Comparison of ENCODE assay signal across 15 mouse cellular contexts in the genomic region with DNA sequence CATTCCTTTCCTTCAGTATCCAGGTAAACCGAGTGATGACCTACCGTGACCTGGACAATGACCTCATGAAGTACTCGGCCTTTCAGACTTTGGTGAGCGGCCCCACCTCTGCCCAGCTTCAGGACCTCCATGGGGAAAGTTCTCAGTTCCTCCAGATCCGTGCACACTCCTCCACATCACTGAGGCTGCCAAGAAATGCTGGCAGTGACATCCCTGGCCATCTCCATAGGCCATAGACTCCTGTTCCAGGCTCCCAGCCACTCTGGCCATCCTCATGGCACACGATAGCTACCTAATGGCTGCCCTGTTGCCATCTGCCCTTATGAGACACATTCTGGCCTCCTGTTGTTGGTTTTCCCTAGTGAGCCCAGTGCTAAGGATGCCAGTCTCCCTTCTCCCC.
"Had no signal": no experiment of that assay in that cellular context is flagged by ENCODE, and none has a peak within 500 bp of the region (broad histone marks: within the 10 kb centered on the region; RNA-seq: fewer than 3 reads in every experiment).

No protein-coding gene starts in this region.

- H3K4me2 ChIP-seq: liver, embryonic 11.5 days; lung, embryonic 14.5 days; midbrain, embryonic 12.5 days; neural tube, embryonic 13.5 days; stomach, embryonic 15.5 days had no signal

- H3K4me3 ChIP-seq: layer of hippocampus, adult 2 months; midbrain, embryonic 12.5 days; neural tube, embryonic 13.5 days; stomach, embryonic 15.5 days had no signal

- ATAC-seq: midbrain, embryonic 16.5 days had no signal

- H3K27me3 ChIP-seq: stomach, embryonic 15.5 days had no signal

- H3K36me3 ChIP-seq: stomach, embryonic 15.5 days had no signal

- H3K9ac ChIP-seq: lung, embryonic 14.5 days; midbrain, embryonic 12.5 days; neural tube, embryonic 13.5 days; stomach, embryonic 15.5 days had no signal

- DNase-seq: kidney, postnatal 10 days; kidney, postnatal 4 days; left cerebral cortex, postnatal 4 days; lung, embryonic 14.5 days; lung, postnatal 10 days; lung, postnatal 4 days; retina, postnatal 1 day; right cerebral cortex, postnatal 4 days; thymus, postnatal 4 days had no signal

- H3K9me3 ChIP-seq: neural tube, embryonic 13.5 days; stomach, embryonic 15.5 days had no signal

- H3K27ac ChIP-seq: midbrain, embryonic 12.5 days; neural tube, embryonic 13.5 days; stomach, embryonic 15.5 days had no signal
